Mouse (Mus musculus) liver, adult 2 months (tissue): ENCODE measurements around the gene Cdk7. TPM values are rescaled to one million over a fixed set of nuclear protein-coding genes. Genes with fewer than 3 reads are reported as not detected.
A peak's percentile ranks its signal among the peaks of the same experiment; 100 is the strongest.

Experiments
- DNase-seq: peaks from one replicate; pipeline ENCODE4 v3.0.0-alpha.2; 2011; ENCODE audit warnings: low read depth, low spot score; ENCODE audit errors: extremely low read depth
- H3K27ac ChIP-seq: fragments of 200-500 bp; replicated peaks from 2 replicates; pipeline ENCODE4 v1.5.1; 2012; ENCODE audit warnings: low read depth, mild to moderate bottlenecking, control low read depth, inconsistent platforms, low read length; ENCODE audit not compliant: insufficient read depth
- H3K27me3 ChIP-seq: fragments of 200-500 bp; 2 replicates; pipeline ENCODE4 v1.6.1; 2012; ENCODE audit warnings: mild to moderate bottlenecking, moderate library complexity, low read length, inconsistent platforms; ENCODE audit not compliant: control insufficient read depth, insufficient read depth
- H3K36me3 ChIP-seq: fragments of 200-500 bp; 2 replicates; pipeline ENCODE4 v1.6.1; 2012; ENCODE audit warnings: low read length, inconsistent platforms; ENCODE audit not compliant: control insufficient read depth, insufficient read depth
- H3K4me1 ChIP-seq: fragments of 200-500 bp; 2 replicates; pipeline ENCODE4 v1.6.1; 2011; ENCODE audit warnings: low read length; ENCODE audit not compliant: control insufficient read depth, insufficient read depth
- H3K4me3 ChIP-seq: fragments of 200-500 bp; 2 replicates; pipeline ENCODE4 v1.5.1; 2011; ENCODE audit warnings: low read depth, mild to moderate bottlenecking, control low read depth, low read length, moderate library complexity; ENCODE audit not compliant: insufficient read depth
- H3K79me2 ChIP-seq: fragments of 200-500 bp; 2 replicates; pipeline ENCODE4 v1.6.1; 2012; ENCODE audit warnings: inconsistent platforms, mild to moderate bottlenecking, low read length, moderate library complexity; ENCODE audit not compliant: control insufficient read depth, insufficient read depth
- H3K9ac ChIP-seq: fragments of 200-500 bp; 2 replicates; pipeline ENCODE4 v1.6.1; 2012; ENCODE audit warnings: low read depth, mild to moderate bottlenecking, control low read depth, inconsistent platforms, low read length
- CTCF ChIP-seq: fragments of 200-500 bp; IDR thresholded peaks from 2 replicates; pipeline ENCODE4 v1.5.1; 2011; ENCODE audit warnings: low read depth, low read length, control low read depth
- POLR2A ChIP-seq: fragments of 200-500 bp; IDR thresholded peaks from 2 replicates; pipeline ENCODE4 v1.6.1; 2011; ENCODE audit warnings: low read length, control low read depth; ENCODE audit not compliant: insufficient read depth; ENCODE audit errors: extremely low read depth
- WGBS: fragments of 180-500 bp; shearing (Covaris S2); methylation state at CpG from one replicate; pipeline ENCODE4 v1.1.7; 2018; 5-methylcytosine and 5-hydroxymethylcytosine counted together
- polyA plus RNA-seq: library from polyadenylated mRNA; depleted of rRNA; stranded (reverse); fragments of >200 nt; gene quantifications from 2 replicates; pipeline ENCODE4 v1.2.3, GENCODE M21; 2012; rRNA removed
- total RNA-seq: library from RNA; depleted of rRNA; stranded (reverse); fragments of >200 nt; gene quantifications from 2 replicates; pipeline ENCODE4 v1.2.3, GENCODE M21; 2014; rRNA removed

Cdk7 gene
- total and polyA plus RNA-seq, 2 experiments, result 8.5 to 15.1 TPM

- Histone ChIP-seq H3K79me2 (peaks cover 4% of the 10 kb centered on the region; the same call in 1 of the 2 replicates), H3K27ac (0 out of 2 replicates have a peak overlapping the region, but pooled peaks have one; percentile 75), H3K36me3 (no peaks in the 10 kb centered on the region; the same call in 1 of the 2 replicates), H3K4me3 (peak overlapping the region; percentile 94), H3K9ac (peak overlapping the region; percentile 42; the same call in 1 of the 2 replicates), H3K4me1 (no peaks in the 10 kb centered on the region; the same call in 1 of the 2 replicates), H3K27me3 (no peaks in the 10 kb centered on the region)
- DNase-seq, result peak; percentile 34
- WGBS, result 4% methylated on average over 9 of the region's 9 CpGs
- no peak for TF ChIP-seq CTCF
- TF ChIP-seq POLR2A, result no peak
These were observed 60.5 kb downstream of the Cdk7 start for GRCm38 (mm10) chr13:100670181-100670741.

- DNase-seq, result peak; percentile 59
- Histone ChIP-seq H3K79me2 (peaks cover 4% of the 10 kb centered on the region; the same call in 1 of the 2 replicates), H3K4me3 (peak within 1 kb of the TSS; percentile 94), H3K27me3 (no peaks in the 10 kb centered on the region), H3K36me3 (no peaks in the 10 kb centered on the region; the same call in 1 of the 2 replicates), H3K4me1 (no peaks in the 10 kb centered on the region; the same call in 1 of the 2 replicates), H3K9ac (peak within 1 kb of the TSS; percentile 91), H3K27ac (peak within 1 kb of the TSS; percentile 75)
- TF ChIP-seq POLR2A (0 out of 2 replicates have a peak, but pooled peaks have one; percentile 4), CTCF (no peak)
- WGBS, result under 1% methylated on average over 44 of the region's 44 CpGs
These were observed 61.3 kb downstream of the Cdk7 start, which contains the start of gene Ccdc125 for GRCm38 (mm10) chr13:100669291-100670022. Gene Ccdc125, plus strand, starts transcription at chr13:100669717.

GRCm38 (mm10) chr13:100659864-100660456 is 70.8 kb downstream of the Cdk7 start:
- Histone ChIP-seq H3K36me3 (peaks cover 8% of the 10 kb centered on the region; the same call in 1 of the 2 replicates), H3K27me3 (no peaks in the 10 kb centered on the region), H3K79me2 (peaks cover 4% of the 10 kb centered on the region; the same call in 1 of the 2 replicates), H3K27ac (no peak overlapping the region), H3K4me3 (no peak overlapping the region), H3K4me1 (no peaks in the 10 kb centered on the region), H3K9ac (no peak overlapping the region)
- TF ChIP-seq POLR2A (no peak), CTCF (peak; percentile 73)
- DNase-seq, result peak; percentile 58
- WGBS, result 40% methylated on average over 4 of the region's 4 CpGs

GRCm38 (mm10) chr13:100658091-100658490 is 72.6 kb downstream of the Cdk7 start:
- Histone ChIP-seq H3K4me1 (no peaks in the 10 kb centered on the region), H3K36me3 (peaks cover 8% of the 10 kb centered on the region; the same call in 1 of the 2 replicates), H3K27me3 (no peaks in the 10 kb centered on the region), H3K9ac (no peak overlapping the region), H3K27ac (no peak overlapping the region), H3K4me3 (no peak overlapping the region), H3K79me2 (peaks cover 4% of the 10 kb centered on the region; the same call in 1 of the 2 replicates)
- no peak for TF ChIP-seq CTCF
- no peak for TF ChIP-seq POLR2A
- DNase-seq, result no peak
- 93% methylated on average over 5 of the region's 5 CpGs for WGBS

Other genes starting within 250 kb of the Cdk7 start
- 17.3 and 20.8 TPM in 2 replicates for gene Gtf2h2, start 238.4 kb downstream of the Cdk7 start, total RNA-seq
- gene Gtf2h2, start 238.4 kb downstream of the Cdk7 start, polyA plus RNA-seq, result 8.8 and 19.1 TPM in 2 replicates
- 51.9 and 52.3 TPM in 2 replicates for gene Ocln, start 178.2 kb downstream of the Cdk7 start, total RNA-seq
- 6.1 and 7.3 TPM in 2 replicates for gene Ocln, start 178.2 kb downstream of the Cdk7 start, polyA plus RNA-seq
- gene Marveld2, start 114.0 kb downstream of the Cdk7 start, total RNA-seq, result 6.2 and 9.5 TPM in 2 replicates
- gene Marveld2, start 114.0 kb downstream of the Cdk7 start, polyA plus RNA-seq, result 6.4 and 8.6 TPM in 2 replicates
- 46.4 and 52.1 TPM in 2 replicates for gene Ak6, start 80.0 kb downstream of the Cdk7 start, total RNA-seq
- gene Ak6, start 80.0 kb downstream of the Cdk7 start, polyA plus RNA-seq, result 20.3 and 20.9 TPM in 2 replicates
- gene Rad17, start 79.9 kb downstream of the Cdk7 start, total RNA-seq, result 10.1 and 12.5 TPM in 2 replicates
- gene Rad17, start 79.9 kb downstream of the Cdk7 start, polyA plus RNA-seq, result 1.8 and 2.5 TPM in 2 replicates
- 2.1 and 2.5 TPM in 2 replicates for gene Taf9, start 79.4 kb downstream of the Cdk7 start, total RNA-seq
- 0.67 and 0.76 TPM in 2 replicates for gene Taf9, start 79.4 kb downstream of the Cdk7 start, polyA plus RNA-seq
- gene Ccdc125, start 61.2 kb downstream of the Cdk7 start, total RNA-seq, result 2.8 and 4.0 TPM in 2 replicates
- 1.7 and 2.2 TPM in 2 replicates for gene Ccdc125, start 61.2 kb downstream of the Cdk7 start, polyA plus RNA-seq
- 30.4 and 30.7 TPM in 2 replicates for gene Mrps36, start 13.7 kb upstream of the Cdk7 start, total RNA-seq
- gene Mrps36, start 13.7 kb upstream of the Cdk7 start, polyA plus RNA-seq, result 14.7 and 27.1 TPM in 2 replicates
- gene Cenph, start 45.0 kb upstream of the Cdk7 start, total RNA-seq, result 0.34 TPM in 1 of 2 replicates, not detected in the other
- gene Cenph, start 45.0 kb upstream of the Cdk7 start, polyA plus RNA-seq, result 0.17 TPM in 1 of 2 replicates, not detected in the other
- gene Ccnb1, start 55.6 kb upstream of the Cdk7 start, total RNA-seq, result 0.37 and 2.2 TPM in 2 replicates
- gene Ccnb1, start 55.6 kb upstream of the Cdk7 start, polyA plus RNA-seq, result 0.16 and 0.26 TPM in 2 replicates
- 36.0 and 38.1 TPM in 2 replicates for gene Slc30a5, start 102.5 kb upstream of the Cdk7 start, total RNA-seq
- gene Slc30a5, start 102.5 kb upstream of the Cdk7 start, polyA plus RNA-seq, result 14.5 and 15.6 TPM in 2 replicates